Mouse (Mus musculus) lung, postnatal 0 days (tissue): ENCODE results near the gene Psme1.

Experiments
- CTCF ChIP-seq: IDR thresholded peaks from 2 replicates; pipeline ENCODE4 v1.5.1; 2016; ENCODE audit warnings: antibody characterized with exemption, mild to moderate bottlenecking
- EP300 ChIP-seq: IDR thresholded peaks from 2 replicates; pipeline ENCODE4 v1.6.1; 2016; ENCODE audit warnings: antibody characterized with exemption, mild to moderate bottlenecking, control low read depth

DNA sequence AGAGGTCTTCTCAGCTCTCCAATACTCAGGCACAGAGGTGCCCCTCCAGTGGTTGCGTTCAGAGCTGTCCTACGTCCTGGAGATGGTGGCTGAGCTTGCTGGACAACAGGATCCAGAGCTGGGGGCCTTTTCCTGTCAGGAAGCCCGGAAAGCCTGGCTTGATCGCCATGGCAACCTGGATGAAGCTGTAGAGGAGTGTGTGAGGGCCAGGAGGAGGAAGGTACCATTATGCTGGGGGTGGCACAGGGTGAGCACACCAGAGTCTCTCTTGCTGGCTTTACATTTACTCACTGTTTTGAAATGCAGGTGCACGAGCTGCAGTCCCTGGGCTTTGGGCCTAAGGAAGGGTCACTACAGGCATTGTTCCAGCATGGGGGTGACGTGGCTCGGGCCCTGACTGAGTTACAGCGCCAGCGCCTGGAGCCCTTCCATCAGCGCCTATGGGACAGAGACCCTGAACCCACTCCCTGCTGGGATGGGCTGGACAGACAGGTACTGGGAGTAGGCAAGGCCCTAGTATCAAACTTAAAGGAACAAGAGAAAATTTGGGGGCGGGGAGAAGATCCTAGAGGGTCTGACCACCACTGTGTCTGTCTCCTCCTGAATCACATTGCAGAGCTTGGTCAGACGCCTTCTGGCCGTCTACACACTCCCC, 18.2 kb downstream of the Psme1 start:
- TF ChIP-seq CTCF: no peak
- no peak for TF ChIP-seq EP300
